Mouse (Mus musculus): ENCODE data around the gene Chp2. TPM values are rescaled to one million over a fixed set of nuclear protein-coding genes. Genes with fewer than 3 reads are reported as not detected.
"Not testable (repeated sequence)": the region's sequence is repeated elsewhere in the genome, so short reads cannot be mapped to it uniquely, and the experiment has no call there.

Chp2 gene
- total RNA-seq, 4 experiments from 2014 or later: 4.6 to 5.9 (median 5.0) TPM

DNA sequence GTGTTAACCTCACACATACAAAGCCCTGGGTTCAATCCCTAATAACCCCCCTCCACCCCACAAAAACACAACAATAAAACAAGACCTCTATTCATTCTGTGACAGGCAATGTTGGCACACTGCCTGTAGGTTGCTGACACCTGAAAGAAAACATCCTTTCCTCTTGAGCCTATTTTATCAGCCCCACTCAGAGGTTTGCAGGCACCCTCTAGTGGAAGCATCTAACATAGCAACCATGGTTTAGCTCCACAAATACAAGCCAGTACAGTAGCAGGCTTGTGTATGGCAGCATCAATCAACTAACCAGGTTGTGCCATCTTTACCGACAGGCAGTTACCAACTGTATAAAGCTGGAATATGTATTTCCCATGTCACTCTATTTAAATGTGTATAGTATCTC lies 23.0 kb downstream of the Chp2 start:
- DNase-seq (ENCODE audit: low spot score in 2 of 2): no peak

DNA sequence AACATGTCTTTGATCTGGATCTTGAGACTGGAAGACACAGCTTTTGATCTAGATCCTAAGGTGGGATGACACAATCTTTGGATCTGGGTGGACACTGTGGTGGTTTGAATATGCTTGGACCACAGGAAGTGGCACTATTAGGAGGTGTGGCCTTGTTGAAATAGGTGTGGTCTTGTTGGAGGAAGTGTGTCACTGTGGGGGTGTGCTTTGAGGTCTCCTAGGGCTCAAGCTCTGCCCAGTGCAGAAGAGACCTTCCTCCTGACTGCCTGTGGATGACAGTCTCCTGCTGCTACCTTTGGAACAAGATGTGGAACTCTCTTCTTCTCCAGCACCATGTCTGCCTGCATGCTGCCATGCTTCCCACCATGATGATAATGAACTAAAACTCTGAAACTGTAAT lies 23.4 kb downstream of the Chp2 start:
- not testable (repeated sequence) for DNase-seq (ENCODE audit: low spot score in 2 of 2)

DNA sequence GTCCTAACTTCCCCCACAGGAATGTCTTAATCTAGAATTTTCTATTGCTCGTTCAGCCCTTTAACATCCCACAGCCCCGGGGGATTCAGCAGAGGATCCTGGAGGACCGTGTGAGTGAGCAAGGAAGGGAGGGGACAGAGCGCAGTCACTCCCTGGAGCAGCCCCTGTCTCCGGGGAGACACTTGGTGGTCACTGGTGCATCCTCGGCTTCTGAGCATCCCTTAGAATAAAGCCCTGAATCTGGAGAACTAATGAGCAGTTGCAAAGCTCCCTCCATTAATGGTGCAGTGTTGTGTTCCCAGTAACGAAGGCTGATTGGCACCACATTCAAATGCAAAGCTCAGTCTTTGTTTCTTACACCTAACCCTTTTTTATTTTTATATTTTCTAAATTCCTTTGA lies 24.9 kb downstream of the Chp2 start:
- DNase-seq (ENCODE audit: low spot score in 2 of 2): no peak

DNA sequence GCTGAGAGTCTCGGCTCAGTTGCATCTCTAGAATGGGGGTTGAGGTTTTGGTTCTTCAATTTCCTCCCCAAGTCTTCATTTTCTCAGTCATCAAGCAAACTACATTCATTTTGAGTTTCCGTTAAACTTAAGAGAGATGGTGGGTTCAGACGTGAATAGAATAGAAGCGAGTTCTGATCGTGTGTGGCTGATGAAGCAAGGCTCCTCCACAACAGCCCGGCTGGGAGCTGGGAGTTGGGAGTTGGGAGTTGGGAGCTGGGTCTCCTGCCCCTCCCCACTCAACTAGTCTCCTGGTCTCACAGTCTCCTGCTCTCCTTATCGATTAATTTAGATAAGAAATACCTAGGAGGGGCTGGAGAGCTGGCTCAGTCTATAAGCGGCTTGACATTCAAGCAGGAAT lies 25.3 kb downstream of the Chp2 start:
- no peak for DNase-seq (ENCODE audit: low spot score in 2 of 2)

DNA sequence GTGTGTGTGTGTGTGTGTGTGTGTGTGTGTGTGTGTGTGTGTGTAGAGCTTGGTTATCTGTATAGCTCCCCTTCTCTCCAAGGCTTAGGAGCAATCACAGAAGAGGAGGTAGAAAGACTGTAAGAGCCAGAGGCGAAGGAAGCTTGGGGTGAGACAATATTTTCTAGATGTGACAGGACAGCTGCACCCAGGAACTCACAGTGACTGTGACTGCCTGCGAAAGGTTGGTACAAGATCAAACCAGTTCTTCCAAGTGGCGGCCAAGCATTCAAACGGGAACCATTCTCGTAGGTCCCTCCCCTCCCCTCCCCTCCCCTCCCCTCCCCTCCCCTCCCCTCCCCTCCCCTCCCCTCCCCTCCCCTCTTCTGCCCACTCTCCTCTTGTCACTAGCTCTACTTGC lies 26.7 kb downstream of the Chp2 start:
- DNase-seq (ENCODE audit: low spot score in 2 of 2): no peak

DNA sequence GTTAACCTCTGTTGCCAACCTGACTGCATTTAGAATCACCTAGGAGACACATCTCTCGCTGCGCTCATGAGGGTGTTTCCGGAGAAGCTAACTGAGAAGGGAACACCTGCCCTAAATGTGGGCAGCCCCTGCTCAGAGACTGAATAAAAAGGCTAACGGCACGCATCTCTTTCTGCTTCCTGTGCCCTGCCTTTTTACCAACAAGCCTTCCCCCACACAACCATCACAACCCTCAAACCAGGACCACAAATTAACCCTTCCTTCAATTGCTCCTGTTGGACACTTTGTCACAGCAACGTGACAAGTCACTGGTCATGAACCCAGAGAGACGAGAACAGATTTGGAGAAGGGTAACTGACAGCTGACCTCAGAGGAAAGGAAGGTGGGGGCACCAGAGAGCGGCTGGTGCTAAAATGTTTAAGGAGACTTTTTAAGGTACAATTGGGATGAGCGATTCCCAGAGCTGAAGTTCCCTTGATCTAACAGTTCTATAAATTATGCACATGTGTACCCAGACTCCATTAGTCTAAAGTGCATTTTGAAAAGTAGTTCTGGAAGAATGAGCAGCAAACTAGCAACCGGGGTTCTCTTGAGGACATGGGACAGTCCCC lies 28.1 kb downstream of the Chp2 start:
- DNase-seq (ENCODE audit: low spot score in 2 of 2): no peak

DNA sequence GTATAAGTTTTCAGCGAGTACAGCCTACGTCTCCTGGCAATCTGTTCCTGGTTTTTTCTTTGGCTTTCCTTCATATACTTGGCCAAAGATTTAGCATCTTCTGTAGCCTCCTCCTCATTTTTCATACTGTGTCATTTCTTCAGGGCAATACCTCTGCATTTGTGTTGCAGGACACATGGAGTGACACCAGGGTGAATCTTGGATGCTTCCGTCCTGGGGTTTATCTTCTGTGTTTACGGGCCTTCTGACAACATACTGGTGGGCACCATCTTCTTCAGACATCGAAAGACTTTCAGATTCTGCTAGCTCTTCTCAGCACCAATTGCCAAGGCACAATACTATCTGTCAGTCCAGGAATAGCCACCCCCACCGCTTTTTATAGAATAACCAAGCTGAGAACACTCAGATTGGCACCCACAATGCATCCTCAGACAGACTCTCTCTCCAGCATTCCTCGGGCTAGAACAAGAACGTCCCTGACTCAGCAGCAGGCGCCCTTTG lies 30.1 kb downstream of the Chp2 start:
- DNase-seq (ENCODE audit: low spot score in 2 of 2): peak; percentile 20 to 52

DNA sequence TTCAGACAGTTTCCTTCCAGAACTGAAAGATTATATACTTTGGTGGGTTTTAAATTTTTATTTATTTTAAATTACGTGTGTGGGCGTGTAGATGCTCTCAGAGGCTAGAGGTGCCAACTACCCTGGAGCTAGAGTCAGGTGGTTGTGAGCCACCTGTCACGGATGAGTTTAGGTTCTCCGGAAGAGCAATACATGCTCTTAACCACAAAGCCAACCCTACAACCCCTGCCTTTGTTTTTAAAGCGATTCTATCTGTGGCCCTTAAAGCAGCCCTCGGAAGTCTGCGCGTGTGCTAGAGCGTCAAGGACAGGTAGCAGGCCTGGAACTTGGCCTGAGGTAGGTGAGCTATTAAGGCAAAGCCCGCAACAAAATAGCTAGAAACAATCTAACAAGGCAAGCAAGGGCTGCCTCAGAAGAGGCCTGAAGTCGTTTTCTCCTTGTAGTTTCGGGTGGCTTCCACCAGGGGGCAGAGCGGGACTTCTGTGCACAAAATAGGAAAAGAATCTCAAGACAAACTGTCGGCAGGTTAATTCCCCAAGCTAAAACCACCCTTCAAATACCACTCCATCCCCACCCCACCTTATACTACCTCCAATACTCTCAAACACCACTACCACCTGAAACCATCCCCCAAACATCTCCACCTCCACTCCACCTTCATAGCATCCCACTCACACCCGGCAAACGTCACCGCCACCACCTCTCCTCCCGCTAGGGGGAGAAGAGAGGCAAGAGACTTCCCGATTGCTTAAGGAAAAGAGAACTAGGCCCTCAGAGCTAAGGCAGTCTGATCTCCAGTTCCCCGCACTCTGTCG lies 32.1 kb downstream of the Chp2 start:
- peak; percentile 69 to 71 for DNase-seq (ENCODE audit: low spot score in 2 of 2)

DNA sequence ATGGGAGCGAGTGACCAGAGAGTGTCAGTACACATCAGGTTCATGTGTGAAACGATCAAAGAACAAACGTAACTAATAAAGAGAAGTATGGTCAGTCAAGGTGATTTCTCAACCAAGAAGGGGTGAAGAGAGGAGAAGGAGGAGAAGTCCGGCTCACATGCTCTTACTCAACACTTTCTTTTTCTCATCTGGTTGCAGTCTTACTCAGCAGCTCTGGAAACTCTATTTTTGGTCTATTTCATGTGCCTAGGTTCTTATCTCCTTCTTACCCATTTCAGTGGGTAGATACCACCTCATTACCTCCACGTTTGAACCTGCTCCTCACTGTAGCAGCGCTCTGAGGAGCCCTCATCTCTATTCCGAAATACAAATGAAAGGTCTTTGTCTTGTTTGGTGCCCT lies 37.4 kb downstream of the Chp2 start:
- DNase-seq (ENCODE audit: low spot score in 2 of 2): no peak

DNA sequence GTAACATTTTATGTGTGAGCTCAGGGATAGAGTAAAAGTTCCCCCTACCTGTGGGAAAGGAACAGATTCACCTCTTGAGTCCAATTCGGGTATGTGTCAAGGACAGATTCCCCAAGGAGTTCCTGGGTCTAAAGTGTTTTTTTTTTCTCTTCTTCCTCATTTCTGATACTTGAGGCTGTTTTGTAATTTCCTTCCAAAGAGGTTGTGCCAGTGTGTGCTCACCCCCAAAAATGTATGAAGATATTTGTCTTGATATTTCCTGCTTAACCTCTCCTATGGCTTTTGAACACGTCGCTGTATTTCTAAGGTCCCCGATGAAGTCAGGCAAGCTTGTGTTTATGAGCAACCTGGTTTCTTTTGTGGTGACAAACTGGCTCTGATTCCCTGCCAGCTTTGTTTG lies 39.2 kb downstream of the Chp2 start:
- no peak for DNase-seq (ENCODE audit: low spot score in 2 of 2)

DNA sequence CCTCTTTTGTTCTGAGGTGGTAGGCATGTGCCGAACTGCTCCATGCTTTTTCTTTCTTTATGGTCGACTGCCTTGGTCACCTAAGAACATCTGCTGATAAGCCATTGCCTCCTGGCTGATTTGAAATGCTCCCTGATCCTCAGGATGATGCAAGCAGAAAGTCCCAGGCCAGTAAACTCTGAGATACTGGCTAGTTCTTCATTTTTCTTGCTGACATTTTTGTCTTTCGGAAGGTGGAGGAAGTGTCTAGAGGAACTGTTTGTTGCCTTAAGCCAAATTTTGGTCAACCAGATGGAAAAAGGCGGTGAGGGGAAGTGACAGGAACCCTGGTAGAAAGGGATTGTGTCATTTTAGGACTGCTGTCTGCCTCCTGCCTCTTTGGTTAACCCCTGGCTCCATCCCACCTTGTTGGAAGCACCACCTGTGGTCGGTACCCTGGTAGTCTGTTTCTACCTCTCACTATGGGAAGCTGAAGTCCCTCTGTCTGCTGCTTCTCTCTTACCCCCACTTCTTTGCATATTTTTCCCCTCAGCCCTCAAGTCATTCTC lies 40.8 kb downstream of the Chp2 start:
- DNase-seq (ENCODE audit: low spot score in 2 of 2): no peak

DNA sequence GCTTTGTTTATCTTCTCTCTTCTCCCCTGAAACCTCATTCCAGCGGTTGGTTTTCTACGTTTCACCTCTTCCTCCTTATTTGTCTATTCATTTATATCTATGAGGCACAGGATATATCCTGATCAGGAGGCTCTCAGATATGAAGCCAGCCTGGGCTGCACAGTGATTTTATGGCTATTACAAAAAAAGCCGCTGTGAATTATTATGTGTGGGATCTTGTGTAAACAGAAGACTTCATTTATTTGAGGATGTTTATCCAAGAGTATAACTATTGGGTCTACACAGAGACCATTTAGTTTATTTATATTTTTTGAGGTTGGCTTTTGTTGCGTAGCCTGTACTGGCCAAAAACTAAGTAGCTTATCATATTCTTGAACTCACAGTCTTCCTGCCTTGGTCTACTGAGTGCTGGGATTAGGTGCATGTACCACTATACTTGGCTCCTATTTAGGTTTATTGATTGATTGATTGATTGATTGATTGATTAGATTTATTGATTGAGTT lies 49.7 kb downstream of the Chp2 start:
- no peak for DNase-seq (ENCODE audit: low spot score in 2 of 2)

DNA sequence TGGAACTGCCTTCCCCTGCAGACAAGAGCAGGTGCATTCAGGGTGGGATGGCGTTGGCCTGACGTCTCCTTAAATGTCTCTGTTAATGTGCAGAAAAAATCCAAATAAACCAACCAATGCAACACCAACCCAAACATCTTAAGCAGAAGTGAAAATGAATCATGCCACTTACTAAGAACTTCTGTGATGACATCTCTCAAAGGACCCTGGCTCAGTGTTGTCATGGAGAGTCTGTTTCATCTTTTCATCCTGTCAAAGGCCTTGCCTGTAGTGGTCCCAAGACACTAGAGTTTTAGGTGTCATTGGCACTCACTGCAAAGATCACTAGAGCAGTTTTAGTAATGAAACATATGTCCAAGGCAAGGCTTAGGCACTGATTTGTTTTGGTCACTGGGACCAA lies 53.0 kb downstream of the Chp2 start:
- no peak for DNase-seq (ENCODE audit: low spot score in 2 of 2)

Other genes starting within 250 kb of the Chp2 start
- gene Cog7, start 237.8 kb upstream of the Chp2 start, total RNA-seq (2022): 10 to 100 TPM; 45.4 to 51.0 (median 48.1) TPM
- 10 to 100 TPM; 30.4 to 37.7 (median 35.3) TPM for gene Gga2, start 198.3 kb upstream of the Chp2 start, total RNA-seq (2022)
- gene Ubfd1, start 152.3 kb upstream of the Chp2 start, total RNA-seq (2022): 10 to 100 TPM; 50.2 to 58.3 (median 51.9) TPM
- 1 to 10 TPM; 7.1 to 8.4 (median 7.9) TPM for gene Ears2, start 152.2 kb upstream of the Chp2 start, total RNA-seq (2022)
- 100 to 1,000 TPM; 243 to 272 (median 259) TPM for gene Ndufab1, start 117.6 kb upstream of the Chp2 start, total RNA-seq (2022)
- gene Palb2, start 86.5 kb upstream of the Chp2 start, total RNA-seq (2022): 1 to 10 TPM; 1.8 to 2.3 (median 2.0) TPM
- 100 to 1,000 TPM in 2 of 4 experiments, 10 to 100 TPM in 2; 96.3 to 105 (median 100) TPM for gene Dctn5, start 86.5 kb upstream of the Chp2 start, total RNA-seq (2022)
- 1 to 10 TPM; 1.4 to 2.0 (median 1.7) TPM for gene Plk1, start 60.1 kb upstream of the Chp2 start, total RNA-seq (2022)
- gene Ern2, start 33.3 kb upstream of the Chp2 start, total RNA-seq (2022): under 1 TPM; 0.33 to 0.87 (median 0.71) TPM
- gene Prkcb, start 69.3 kb downstream of the Chp2 start, total RNA-seq (2022): 1,000 to 10,000 TPM in 2 of 4 experiments, 100 to 1,000 TPM in 2; 870 to 1,138 (median 953) TPM

All from left cerebral cortex, adult 8-10 months (tissue).